Mouse (Mus musculus) right cerebral cortex, adult 18-20 months (tissue): ENCODE measurements at regions not wholly inside any gene's neighbourhood (a gene's known extent, or its start where the extent isn't known, plus 50 kb on each side); places are given as distances from the start of the nearest gene placed in this dataset.

Source experiments
- DNase-seq: peaks from one replicate; pipeline ENCODE4 v3.0.0; 2022; ENCODE audit warnings: mixed read lengths

GRCm38 (mm10) chr11:105538421-105539210 lies 51.2 kb upstream of the Tanc2 start:
- no peak for DNase-seq

GRCm38 (mm10) chr11:105532616-105533015 lies 57.2 kb upstream of the Tanc2 start:
- no peak for DNase-seq

- DNase-seq: no peak
Observed at GRCm38 (mm10) chr11:105530711-105531157, 59.1 kb upstream of the Tanc2 start.

GRCm38 (mm10) chr11:105526066-105526465 lies 63.7 kb upstream of the Tanc2 start:
- no peak for DNase-seq

- peak; percentile 58 for DNase-seq
Observed at GRCm38 (mm10) chr11:105525608-105526007, 64.2 kb upstream of the Tanc2 start.

DNA sequence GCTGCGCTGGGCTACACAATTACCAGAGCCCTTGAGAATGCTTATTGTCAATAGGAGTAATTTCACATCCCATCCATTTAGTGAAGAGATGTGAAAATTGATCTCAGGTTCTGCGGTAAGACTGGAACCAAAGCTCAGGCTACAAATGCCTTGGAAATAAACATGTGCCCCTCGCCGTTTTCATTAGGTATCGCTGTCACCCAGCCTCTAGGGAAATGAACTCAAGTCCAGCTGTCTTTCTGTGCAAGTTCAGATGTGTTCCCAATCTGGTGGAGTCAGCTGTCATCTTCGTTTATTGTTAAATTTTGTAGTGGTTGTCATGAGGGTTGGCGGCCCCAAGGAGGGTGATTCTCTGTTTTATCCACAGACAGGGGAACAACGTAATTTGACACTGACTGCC lies 65.4 kb upstream of the Tanc2 start:
- no peak for DNase-seq

GRCm38 (mm10) chr11:105523765-105524164 lies 66.0 kb upstream of the Tanc2 start:
- no peak for DNase-seq

GRCm38 (mm10) chr11:105520398-105520797 lies 63.9 kb upstream of the March10 start:
- DNase-seq: no peak

GRCm38 (mm10) chr11:105513275-105513674 lies 56.7 kb upstream of the March10 start:
- no peak for DNase-seq

GRCm38 (mm10) chr11:105510626-105511025 lies 54.1 kb upstream of the March10 start:
- no peak for DNase-seq

GRCm38 (mm10) chr11:105510056-105510455 lies 53.5 kb upstream of the March10 start:
- no peak for DNase-seq

DNA sequence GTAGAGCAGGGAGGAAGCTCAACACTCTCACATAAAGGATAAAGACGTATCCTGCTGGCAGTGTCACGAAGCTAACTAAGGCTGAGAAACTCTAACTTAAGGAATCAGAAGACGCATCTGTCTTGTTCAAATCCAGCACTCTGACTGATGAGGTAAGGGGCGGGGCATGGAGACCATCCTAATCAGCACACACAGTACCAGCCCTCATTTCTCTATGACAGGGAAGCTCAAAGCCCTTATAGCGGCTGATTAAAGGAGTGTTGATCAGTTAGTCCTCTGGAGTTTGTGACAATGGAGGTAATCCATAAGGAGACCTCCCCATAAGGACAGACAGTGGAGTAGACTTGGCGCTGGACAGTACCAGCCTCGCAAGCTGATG lies 52.1 kb upstream of the March10 start:
- no peak for DNase-seq

- peak; percentile 54 for DNase-seq
Observed at GRCm38 (mm10) chr11:105507972-105508659, 51.6 kb upstream of the March10 start.

DNA sequence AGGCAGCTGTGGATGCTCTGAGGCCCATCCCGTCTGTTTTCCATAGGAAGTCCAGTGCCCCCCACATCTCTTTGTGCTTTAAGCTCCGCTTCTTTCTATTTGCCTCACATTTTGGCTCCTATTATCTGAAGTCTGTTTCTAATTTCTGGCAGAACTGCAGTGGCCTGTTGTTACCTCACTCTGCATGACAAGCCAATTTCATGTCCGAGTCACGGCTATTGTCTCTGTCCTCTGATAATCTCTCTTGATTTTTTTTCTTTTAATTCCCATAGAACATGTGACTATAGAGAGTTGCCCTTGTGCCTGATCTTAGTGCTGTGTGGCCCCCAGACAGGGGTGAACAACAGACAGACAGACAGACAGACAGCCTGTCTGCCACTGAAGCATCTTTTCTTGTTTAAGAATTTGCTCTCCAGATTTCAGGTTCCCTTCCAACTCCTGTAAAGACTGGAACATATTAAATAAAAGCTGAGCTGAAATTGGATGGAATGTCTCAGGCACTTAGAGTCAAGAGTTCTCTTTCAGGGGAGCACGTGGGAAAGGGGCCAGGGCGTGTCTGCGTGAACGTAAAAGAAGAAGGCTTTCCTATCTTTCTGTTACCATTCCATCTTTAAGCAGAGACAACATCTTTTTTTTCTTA lies 50.9 kb upstream of the March10 start:
- no peak for DNase-seq
